Mouse (Mus musculus) brown adipose tissue, adult 24 weeks (tissue): ENCODE results near the gene Klc3. TPM values are rescaled to one million over a fixed set of nuclear protein-coding genes. Genes with fewer than 3 reads are reported as not detected.

Experiments used
- H3K27ac ChIP-seq: fragments of 200-500 bp; replicated peaks from 2 replicates; pipeline ENCODE4 v1.5.1; 2012; ENCODE audit warnings: low read depth, mild to moderate bottlenecking, low read length
- H3K4me1 ChIP-seq: fragments of 200-500 bp; 2 replicates; pipeline ENCODE4 v1.6.1; 2012; ENCODE audit warnings: low read length, mixed read lengths; ENCODE audit not compliant: control insufficient read depth, insufficient read depth, insufficient read length
- H3K4me3 ChIP-seq: fragments of 200-500 bp; 2 replicates; pipeline ENCODE4 v1.5.1; 2012; ENCODE audit warnings: low read depth, mild to moderate bottlenecking, low read length, moderate library complexity; ENCODE audit not compliant: insufficient read depth
- polyA plus RNA-seq: library from polyadenylated mRNA; stranded (reverse); fragments of >200 nt; gene quantifications from 2 replicates; pipeline ENCODE4 v1.2.4, GENCODE M21; 2012; ENCODE audit not compliant: missing spikeins, insufficient read depth, insufficient read length

The Klc3 gene
- polyA plus RNA-seq, 1 experiment, result not detected

- peak within 1 kb of the TSS; percentile 92 for H3K27ac ChIP-seq
- peak within 1 kb of the TSS; percentile 86 for H3K4me3 ChIP-seq
- peaks cover 6% of the 10 kb centered on the region; the same call in 1 of the 2 replicates for H3K4me1 ChIP-seq
Observed at GRCm38 (mm10) chr7:19359299-19359891, 44.5 kb downstream of the Klc3 start, which contains the start of the genes Cd3eap and Ppp1r13l. TSS of gene Cd3eap (minus strand) at chr7:19359483. TSS of gene Ppp1r13l (plus strand) at chr7:19359749.

GRCm38 (mm10) chr7:19358634-19359033 lies 45.3 kb downstream of the Klc3 start:
- peak overlapping the region; percentile 43 for H3K4me3 ChIP-seq

GRCm38 (mm10) chr7:19357381-19358375 lies 46.2 kb downstream of the Klc3 start:
- H3K27ac ChIP-seq, result no peak overlapping the region
- peak overlapping the region; percentile 43; the same call in 1 of the 2 replicates for H3K4me3 ChIP-seq
- no peaks in the 10 kb centered on the region for H3K4me1 ChIP-seq

More at GRCm38 (mm10) chr7:19358634-19359033, 45.3 kb downstream of the Klc3 start:
- H3K27ac ChIP-seq, result no peak overlapping the region
- H3K4me1 ChIP-seq, result peaks cover 4% of the 10 kb centered on the region; the same call in 1 of the 2 replicates

- H3K27ac ChIP-seq, result no peak overlapping the region
- no peaks in the 10 kb centered on the region for H3K4me1 ChIP-seq
- no peak overlapping the region for H3K4me3 ChIP-seq
Observed at GRCm38 (mm10) chr7:19356311-19356710, 47.6 kb downstream of the Klc3 start.

- Histone ChIP-seq H3K27ac (no peak overlapping the region), H3K4me1 (peaks cover 3% of the 10 kb centered on the region; the same call in 1 of the 2 replicates), H3K4me3 (no peak overlapping the region)
Observed at GRCm38 (mm10) chr7:19354991-19355390, 48.9 kb downstream of the Klc3 start.

GRCm38 (mm10) chr7:19350221-19350620 lies 53.7 kb downstream of the Klc3 start:
- peak overlapping the region; percentile 100 for H3K27ac ChIP-seq
- H3K4me3 ChIP-seq, result peak overlapping the region; percentile 63

GRCm38 (mm10) chr7:19349188-19349915 lies 54.6 kb downstream of the Klc3 start:
- Histone ChIP-seq H3K4me3 (peak overlapping the region; percentile 63), H3K27ac (peak overlapping the region; percentile 100)

More at GRCm38 (mm10) chr7:19350221-19350620, 53.7 kb downstream of the Klc3 start:
- peaks cover 12% of the 10 kb centered on the region for H3K4me1 ChIP-seq

GRCm38 (mm10) chr7:19344938-19345471 lies 58.9 kb downstream of the Klc3 start:
- H3K27ac ChIP-seq, result peak overlapping the region; percentile 97
- peaks cover 9% of the 10 kb centered on the region for H3K4me1 ChIP-seq
- H3K4me3 ChIP-seq, result peak overlapping the region; percentile 94

More at GRCm38 (mm10) chr7:19349188-19349915, 54.6 kb downstream of the Klc3 start:
- peaks cover 12% of the 10 kb centered on the region for H3K4me1 ChIP-seq

Other genes with a start within 250 kb of the Klc3 start
- gene Gipr, start 238.0 kb downstream of the Klc3 start, polyA plus RNA-seq, result 0.44 TPM in 1 of 2 replicates, not detected in the other
- gene Eml2, start 227.7 kb downstream of the Klc3 start, polyA plus RNA-seq, result 7.7 and 9.2 TPM in 2 replicates
- 3.8 and 4.7 TPM in 2 replicates for gene Gpr4, start 191.6 kb downstream of the Klc3 start, polyA plus RNA-seq
- 28.9 and 29.2 TPM in 2 replicates for gene Opa3, start 175.8 kb downstream of the Klc3 start, polyA plus RNA-seq
- 13.4 and 19.2 TPM in 2 replicates for gene Vasp, start 132.3 kb downstream of the Klc3 start, polyA plus RNA-seq
- gene Ppm1n, start 124.0 kb downstream of the Klc3 start, polyA plus RNA-seq, result not detected in 2 replicates
- 14.9 and 16.6 TPM in 2 replicates for gene Rtn2, start 121.5 kb downstream of the Klc3 start, polyA plus RNA-seq
- gene Fosb, start 94.1 kb downstream of the Klc3 start, polyA plus RNA-seq, result 2.7 and 48.0 TPM in 2 replicates
- 32.6 and 38.4 TPM in 2 replicates for gene Ercc1, start 59.3 kb downstream of the Klc3 start, polyA plus RNA-seq
- gene Cd3eap, start 44.6 kb downstream of the Klc3 start, polyA plus RNA-seq, result 3.3 and 5.5 TPM in 2 replicates
- gene Ppp1r13l, start 44.4 kb downstream of the Klc3 start, polyA plus RNA-seq, result 1.7 and 4.1 TPM in 2 replicates
- gene Ercc2, start 22.1 kb downstream of the Klc3 start, polyA plus RNA-seq, result 4.4 and 6.4 TPM in 2 replicates
- 328 and 404 TPM in 2 replicates for gene Ckm, start 672 bp upstream of the Klc3 start, polyA plus RNA-seq
- 9.8 and 10.9 TPM in 2 replicates for gene Mark4, start 54.7 kb upstream of the Klc3 start, polyA plus RNA-seq
- 0.79 and 1.0 TPM in 2 replicates for gene Exoc3l2, start 59.2 kb upstream of the Klc3 start, polyA plus RNA-seq
- 3.4 and 4.0 TPM in 2 replicates for gene Bloc1s3, start 104.3 kb upstream of the Klc3 start, polyA plus RNA-seq
- gene Trappc6a, start 104.3 kb upstream of the Klc3 start, polyA plus RNA-seq, result 39.3 and 49.9 TPM in 2 replicates
- not detected in 2 replicates for gene Nkpd1, start 113.7 kb upstream of the Klc3 start, polyA plus RNA-seq
- gene Ppp1r37, start 159.0 kb upstream of the Klc3 start, polyA plus RNA-seq, result 35.9 and 48.9 TPM in 2 replicates
- gene Zfp296, start 173.2 kb upstream of the Klc3 start, polyA plus RNA-seq, result 0.67 and 0.75 TPM in 2 replicates
- 44.2 and 47.4 TPM in 2 replicates for gene Gemin7, start 173.5 kb upstream of the Klc3 start, polyA plus RNA-seq
- 9.6 and 17.9 TPM in 2 replicates for gene Clasrp, start 200.4 kb upstream of the Klc3 start, polyA plus RNA-seq
- 7.1 and 10.5 TPM in 2 replicates for gene Relb, start 225.3 kb upstream of the Klc3 start, polyA plus RNA-seq